Mouse (Mus musculus): ENCODE measurements around the gene Galnt7.
"Not testable (repeated sequence)": the region's sequence is repeated elsewhere in the genome, so short reads cannot be mapped to it uniquely, and the experiment has no call there.

DNA sequence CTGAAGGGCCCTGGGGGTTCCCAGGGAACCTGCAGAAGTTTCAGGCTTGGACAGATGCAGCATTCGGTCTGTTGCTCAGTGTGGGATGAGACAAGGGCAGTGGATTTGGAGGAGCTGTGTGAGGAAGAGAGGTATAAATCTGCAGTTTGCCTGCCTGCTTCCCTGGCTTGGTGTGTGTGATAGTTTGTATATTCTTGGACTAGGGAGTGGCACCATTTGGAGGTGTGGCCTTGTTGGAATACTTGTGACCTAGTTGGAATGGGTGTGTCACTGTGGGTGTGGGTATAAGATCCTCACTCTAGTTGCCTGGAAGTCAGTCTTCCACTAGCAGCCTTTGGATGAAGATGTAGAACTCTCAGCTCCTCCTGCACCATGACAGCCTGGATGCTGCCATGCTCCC is 147.3 kb downstream of the Galnt7 start:
- TF ChIP-seq CTCF (IDR thresholded peaks at IDR 0.05; ENCODE audit: low read depth, low read length); POLR2A (IDR thresholded peaks at IDR 0.05; ENCODE audit: insufficient read depth, low read length): not testable (repeated sequence)

All from ES-Bruce4 (cell line).